Mouse (Mus musculus): ENCODE data around the gene Gm5155. TPM values are rescaled to one million over a fixed set of nuclear protein-coding genes. Genes with fewer than 3 reads are reported as not detected.
"Not testable (repeated sequence)": the region's sequence is repeated elsewhere in the genome, so short reads cannot be mapped to it uniquely, and the experiment has no call there.

The Gm5155 gene
- not detected in 2 replicates for polyA plus RNA-seq (2012; rRNA removed)

- H3K4me3 ChIP-seq (ENCODE audit: low read depth, low read length), result no peak within 1 kb of the TSS
- TF ChIP-seq POLR2A (IDR thresholded peaks at IDR 0.05; ENCODE audit: low read depth, low read length), result no peak
- no peak for TF ChIP-seq CTCF (IDR thresholded peaks at IDR 0.05; ENCODE audit: extremely low read depth, insufficient read length, insufficient replicate concordance, low read depth, low read length)
- no peaks in the 10 kb centered on the region for H3K4me1 ChIP-seq (ENCODE audit: control insufficient read depth, insufficient read depth, insufficient read length, low read length)
- WGBS, result 74% methylated on average over 1 of the region's 1 CpGs
- H3K27me3 ChIP-seq (ENCODE audit: control insufficient read depth, insufficient read depth, low read length), result no peaks in the 10 kb centered on the region
- no peak within 1 kb of the TSS for H3K27ac ChIP-seq (ENCODE audit: insufficient read depth, low read depth, low read length)
- no peaks in the 10 kb centered on the region for H3K36me3 ChIP-seq (ENCODE audit: control insufficient read depth, insufficient read depth, low read length)
Measured at GRCm38 (mm10) chr7:17871467-17871866, at the start of gene Gm5155. TSS of gene Gm5155 (plus strand) at chr7:17871767.

- WGBS, result 94% methylated on average over 1 of the region's 1 CpGs
- Histone ChIP-seq H3K4me1 (ENCODE audit: control insufficient read depth, insufficient read depth, insufficient read length, low read length) (no peaks in the 10 kb centered on the region), H3K27ac (ENCODE audit: insufficient read depth, low read depth, low read length) (no peak overlapping the region), H3K27me3 (ENCODE audit: control insufficient read depth, insufficient read depth, low read length) (no peaks in the 10 kb centered on the region), H3K36me3 (ENCODE audit: control insufficient read depth, insufficient read depth, low read length) (no peaks in the 10 kb centered on the region), H3K4me3 (ENCODE audit: low read depth, low read length) (no peak overlapping the region)
- TF ChIP-seq POLR2A (IDR thresholded peaks at IDR 0.05; ENCODE audit: low read depth, low read length), result no peak
- TF ChIP-seq CTCF (IDR thresholded peaks at IDR 0.05; ENCODE audit: extremely low read depth, insufficient read length, insufficient replicate concordance, low read depth, low read length), result no peak
Measured at GRCm38 (mm10) chr7:17870776-17871175, 791 bp upstream of the Gm5155 start.

- not testable (repeated sequence) for H3K36me3 ChIP-seq (ENCODE audit: control insufficient read depth, insufficient read depth, low read length); H3K4me3 ChIP-seq (ENCODE audit: low read depth, low read length); H3K27me3 ChIP-seq (ENCODE audit: control insufficient read depth, insufficient read depth, low read length); H3K27ac ChIP-seq (ENCODE audit: insufficient read depth, low read depth, low read length); H3K4me1 ChIP-seq (ENCODE audit: control insufficient read depth, insufficient read depth, insufficient read length, low read length)
- 63% methylated on average over 1 of the region's 1 CpGs for WGBS
Measured at GRCm38 (mm10) chr7:17895341-17895740, 23.8 kb downstream of the Gm5155 start.

DNA sequence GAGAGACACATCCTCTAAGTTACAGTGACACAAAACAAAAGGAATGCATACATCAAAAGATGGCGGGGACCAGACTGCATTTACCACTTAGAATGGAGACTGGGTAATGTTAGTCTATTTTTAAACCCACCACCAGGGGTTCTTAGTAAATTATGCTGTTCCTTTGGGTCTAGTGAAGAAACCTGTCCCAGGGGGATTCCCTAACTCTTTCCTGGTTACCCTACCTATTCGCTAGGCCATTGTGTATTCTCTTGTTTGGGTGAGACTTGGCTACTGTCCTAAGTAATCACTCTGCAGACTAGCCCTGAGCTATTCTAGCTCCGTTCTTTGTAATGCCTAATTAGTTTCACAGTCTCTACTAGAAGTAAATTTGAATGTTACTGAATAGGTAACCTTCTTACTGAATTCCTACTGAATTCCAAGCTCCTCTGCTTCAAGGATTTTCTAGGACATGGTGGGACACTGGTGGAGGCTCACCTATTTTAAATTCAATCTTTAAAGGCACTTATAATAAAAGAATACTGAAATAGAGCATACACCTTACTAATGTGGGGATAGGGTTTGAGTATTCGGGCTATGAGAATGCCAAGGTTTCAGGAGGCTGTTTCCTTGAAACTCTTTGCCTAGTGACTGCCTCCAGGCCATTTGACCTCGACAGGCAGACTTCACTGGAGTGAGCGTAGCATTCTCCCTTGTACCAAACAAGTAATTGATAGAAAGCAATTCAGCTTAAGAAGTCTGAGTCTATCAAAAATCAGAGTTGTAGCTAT, 31.8 kb downstream of the Gm5155 start:
- WGBS, result 65% methylated on average over 6 of the region's 6 CpGs
- no peaks in the 10 kb centered on the region for H3K36me3 ChIP-seq (ENCODE audit: control insufficient read depth, insufficient read depth, low read length)
- TF ChIP-seq POLR2A (IDR thresholded peaks at IDR 0.05; ENCODE audit: low read depth, low read length), result no peak
- no peak for TF ChIP-seq CTCF (IDR thresholded peaks at IDR 0.05; ENCODE audit: extremely low read depth, insufficient read length, insufficient replicate concordance, low read depth, low read length)
- H3K27ac ChIP-seq (ENCODE audit: insufficient read depth, low read depth, low read length), result no peak overlapping the region
- H3K4me3 ChIP-seq (ENCODE audit: low read depth, low read length), result no peak overlapping the region
- no peaks in the 10 kb centered on the region for H3K4me1 ChIP-seq (ENCODE audit: control insufficient read depth, insufficient read depth, insufficient read length, low read length)
- no peaks in the 10 kb centered on the region for H3K27me3 ChIP-seq (ENCODE audit: control insufficient read depth, insufficient read depth, low read length)

Other genes with a start within 250 kb of the Gm5155 start
- not detected in 2 replicates for gene Ceacam5, start 158.5 kb upstream of the Gm5155 start, polyA plus RNA-seq (2012; rRNA removed)
- not detected in 2 replicates for gene Ceacam14, start 59.1 kb upstream of the Gm5155 start, polyA plus RNA-seq (2012; rRNA removed)
- gene Ceacam11, start 100.4 kb downstream of the Gm5155 start, polyA plus RNA-seq (2012; rRNA removed), result not detected in 2 replicates
- not detected in 2 replicates for gene Ceacam13, start 138.1 kb downstream of the Gm5155 start, polyA plus RNA-seq (2012; rRNA removed)
- gene Ceacam12, start 194.2 kb downstream of the Gm5155 start, polyA plus RNA-seq (2012; rRNA removed), result not detected in 2 replicates